Mouse (Mus musculus): ENCODE measurements at regions not wholly inside any gene's neighbourhood (a gene's known extent, or its start where the extent isn't known, plus 50 kb on each side); places are given as distances from the start of the nearest gene placed in this dataset.

DNA sequence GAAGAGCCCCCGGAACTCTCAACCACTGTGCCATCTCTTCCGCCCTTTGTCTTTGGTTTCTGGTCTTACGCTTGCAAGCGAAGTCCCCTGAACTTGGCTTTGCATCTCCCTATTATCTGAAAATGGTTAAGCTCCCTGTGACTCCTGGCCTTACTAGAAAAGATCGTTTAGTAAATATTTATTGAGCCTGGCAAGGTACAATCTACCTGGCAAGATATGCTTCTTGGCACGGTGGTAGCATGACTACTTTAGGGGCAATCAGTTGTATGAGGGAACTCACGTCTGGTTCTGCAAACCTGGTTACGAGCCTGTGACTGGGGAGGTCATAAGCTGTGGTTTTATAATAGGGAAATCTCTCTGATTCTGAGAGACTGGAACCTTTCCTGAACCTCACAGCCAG is 103.4 kb upstream of the Hnrnpa3 start:
- DNase-seq (ENCODE audit: low spot score in 2 of 2), result no peak

- no peak for DNase-seq (ENCODE audit: low spot score in 2 of 2)
Measured at GRCm38 (mm10) chr2:75556744-75557143, 102.3 kb upstream of the Hnrnpa3 start.

DNA sequence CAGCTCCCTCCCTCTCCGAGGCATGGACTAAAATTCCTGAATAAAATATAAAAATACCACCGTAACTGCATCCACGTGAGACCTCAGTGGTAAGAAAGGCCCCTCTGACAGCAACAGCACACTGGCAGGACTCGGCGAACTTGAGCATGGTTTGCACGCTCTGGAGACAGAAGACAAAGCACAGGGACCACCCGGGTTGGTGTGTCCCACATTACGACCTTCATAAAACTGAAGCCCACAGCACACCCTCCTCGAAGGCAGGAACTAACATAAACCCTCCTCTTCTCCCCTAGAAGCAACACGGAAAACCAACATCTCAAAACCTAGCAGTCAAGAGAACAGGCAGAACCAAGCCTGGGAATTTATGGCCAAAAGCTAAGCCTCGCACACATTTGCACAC is 101.7 kb upstream of the Hnrnpa3 start:
- DNase-seq (ENCODE audit: low spot score in 2 of 2), result no peak

GRCm38 (mm10) chr2:75559920-75560319 is 99.1 kb upstream of the Hnrnpa3 start:
- no peak for DNase-seq (ENCODE audit: low spot score in 2 of 2)

GRCm38 (mm10) chr2:75563253-75563913 is 95.7 kb upstream of the Hnrnpa3 start:
- DNase-seq (ENCODE audit: low spot score in 2 of 2), result no peak

DNA sequence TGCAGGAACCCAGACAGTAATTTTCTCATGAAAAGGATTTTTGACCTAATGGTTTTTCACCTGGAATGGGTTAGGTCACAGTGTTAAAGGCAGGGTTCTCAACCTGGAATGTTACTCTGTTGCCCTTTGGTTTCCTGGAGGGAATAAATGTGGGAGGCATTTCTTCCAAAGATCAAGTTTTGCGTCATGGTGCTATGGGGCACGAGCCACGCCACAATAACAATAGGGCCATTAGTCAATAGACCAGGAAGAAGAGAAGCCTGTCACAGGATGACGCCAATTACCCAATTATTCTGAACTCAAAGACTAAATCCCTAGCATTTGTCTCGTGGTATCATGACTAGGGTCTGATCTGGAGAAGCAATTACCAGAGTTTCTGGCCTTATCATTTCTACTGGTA is 94.3 kb upstream of the Hnrnpa3 start:
- no peak for DNase-seq (ENCODE audit: low spot score in 2 of 2)

GRCm38 (mm10) chr2:75567131-75567530 is 91.9 kb upstream of the Hnrnpa3 start:
- no peak for DNase-seq (ENCODE audit: low spot score in 2 of 2)

DNA sequence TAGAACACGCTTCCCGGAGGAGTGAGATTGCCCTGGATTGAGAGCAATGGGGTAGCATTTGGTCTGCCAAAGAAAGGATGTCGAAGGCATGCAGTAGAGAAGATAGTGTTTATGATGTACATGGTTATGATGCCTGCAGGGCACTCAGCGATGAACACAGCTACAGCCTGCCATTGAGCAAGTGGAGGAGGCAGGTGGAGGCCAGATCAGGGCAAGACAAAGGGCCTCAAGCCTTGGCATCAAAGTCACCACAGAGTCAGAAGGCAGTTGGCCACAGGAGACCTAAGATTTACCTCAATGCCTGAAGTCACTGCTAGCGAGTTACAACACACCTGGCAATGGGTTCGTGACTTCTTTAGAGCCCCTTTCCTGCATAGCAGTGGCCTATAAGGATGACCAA is 89.3 kb upstream of the Hnrnpa3 start:
- DNase-seq (ENCODE audit: low spot score in 2 of 2), result no peak

GRCm38 (mm10) chr2:75570246-75570645 is 88.8 kb upstream of the Hnrnpa3 start:
- peak in 1 of 2 experiments; percentile 18 for DNase-seq (ENCODE audit: low spot score in 2 of 2)

DNA sequence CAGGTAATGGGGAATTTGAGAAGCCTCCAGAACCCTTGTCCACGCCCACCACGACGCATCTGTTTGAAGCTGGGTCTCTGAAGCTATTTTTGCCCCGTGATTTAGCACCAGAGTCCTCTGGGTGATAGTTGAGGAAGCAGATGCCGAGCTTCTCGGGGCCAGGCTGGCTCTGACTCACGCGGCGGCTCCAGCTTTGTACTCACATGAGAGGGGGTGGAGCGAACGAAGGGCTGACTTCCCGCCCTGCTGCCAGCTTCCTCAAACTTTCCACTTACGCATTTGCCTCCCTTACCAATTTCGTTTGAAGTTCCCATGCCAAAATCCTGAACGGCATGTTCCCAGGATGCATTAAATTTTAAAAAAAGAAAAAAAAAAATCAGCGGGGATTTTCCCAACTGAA is 74.1 kb upstream of the Hnrnpa3 start:
- peak; percentile 79 to 81 for DNase-seq (ENCODE audit: low spot score in 2 of 2)

DNA sequence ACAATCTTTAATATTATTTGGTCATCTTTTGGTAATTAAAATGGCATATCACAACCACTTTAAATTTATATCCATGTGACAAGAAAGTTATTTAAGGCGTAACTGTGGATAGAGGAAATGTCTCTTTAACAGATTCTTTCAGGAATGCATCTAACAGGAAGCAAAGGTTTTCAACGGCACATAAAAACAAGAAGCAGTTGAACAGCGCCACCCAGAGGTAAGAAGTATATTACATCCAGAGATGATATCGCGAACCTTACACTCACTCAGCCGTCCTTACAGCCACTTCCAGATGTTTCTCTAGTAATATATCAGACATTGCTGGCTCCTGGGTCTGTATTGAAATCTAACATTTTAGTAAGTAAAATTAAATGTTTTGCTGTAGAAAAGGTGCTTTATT is 70.5 kb upstream of the Hnrnpa3 start:
- DNase-seq (ENCODE audit: low spot score in 2 of 2), result peak; percentile 40 to 68

GRCm38 (mm10) chr2:75589452-75589851 is 69.6 kb upstream of the Hnrnpa3 start:
- DNase-seq (ENCODE audit: low spot score in 2 of 2), result no peak

DNA sequence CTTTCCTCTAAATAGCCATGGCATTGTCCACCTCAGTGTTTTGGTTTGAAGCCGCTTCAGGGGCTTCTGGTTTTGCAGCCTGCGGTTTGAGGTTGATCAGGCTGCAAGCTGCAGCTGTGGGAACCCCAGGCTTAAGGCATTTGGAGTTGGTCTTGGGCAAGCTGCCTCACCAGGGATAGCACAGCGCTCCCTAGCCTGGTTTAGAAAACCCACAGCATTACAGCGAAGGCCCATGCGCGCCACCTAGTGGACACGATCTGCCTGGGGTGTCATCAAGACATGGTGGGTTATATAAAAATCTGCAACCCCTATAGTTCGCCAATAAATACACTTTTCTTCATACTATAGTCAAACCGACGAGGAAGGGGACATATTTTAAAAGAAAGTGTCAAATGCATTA is 68.9 kb upstream of the Hnrnpa3 start:
- DNase-seq (ENCODE audit: low spot score in 2 of 2), result peak; percentile 88 to 91

DNA sequence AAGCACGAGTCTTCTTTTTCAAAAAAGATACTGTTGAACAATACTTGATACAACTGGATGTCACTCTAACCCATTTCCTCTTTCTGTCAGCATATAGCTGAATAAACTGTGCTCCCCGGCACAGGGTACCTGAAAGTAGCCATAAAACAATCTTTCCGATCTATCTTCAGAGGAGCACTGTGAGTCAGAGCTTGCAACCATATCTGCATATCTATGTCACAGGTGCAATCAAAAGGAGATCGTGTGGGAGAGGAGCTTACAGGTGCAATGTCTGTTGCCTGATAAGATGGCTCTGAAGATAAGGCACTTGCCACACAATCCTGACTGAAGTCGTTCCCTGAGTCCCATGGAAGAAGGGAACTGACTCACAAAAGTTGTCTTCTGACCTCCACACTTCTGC is 58.5 kb upstream of the Hnrnpa3 start:
- DNase-seq (ENCODE audit: low spot score in 2 of 2), result no peak

GRCm38 (mm10) chr2:75603175-75603871 is 55.7 kb upstream of the Hnrnpa3 start:
- DNase-seq (ENCODE audit: low spot score in 2 of 2), result no peak

GRCm38 (mm10) chr2:75605634-75606033 is 53.4 kb upstream of the Hnrnpa3 start:
- peak; percentile 47 to 55 for DNase-seq (ENCODE audit: low spot score in 2 of 2)

- DNase-seq (ENCODE audit: low spot score in 2 of 2), result no peak
Measured at GRCm38 (mm10) chr2:75607010-75607915, 51.8 kb upstream of the Hnrnpa3 start.

GRCm38 (mm10) chr2:75607958-75608357 is 51.1 kb upstream of the Hnrnpa3 start:
- DNase-seq (ENCODE audit: low spot score in 2 of 2), result no peak

DNA sequence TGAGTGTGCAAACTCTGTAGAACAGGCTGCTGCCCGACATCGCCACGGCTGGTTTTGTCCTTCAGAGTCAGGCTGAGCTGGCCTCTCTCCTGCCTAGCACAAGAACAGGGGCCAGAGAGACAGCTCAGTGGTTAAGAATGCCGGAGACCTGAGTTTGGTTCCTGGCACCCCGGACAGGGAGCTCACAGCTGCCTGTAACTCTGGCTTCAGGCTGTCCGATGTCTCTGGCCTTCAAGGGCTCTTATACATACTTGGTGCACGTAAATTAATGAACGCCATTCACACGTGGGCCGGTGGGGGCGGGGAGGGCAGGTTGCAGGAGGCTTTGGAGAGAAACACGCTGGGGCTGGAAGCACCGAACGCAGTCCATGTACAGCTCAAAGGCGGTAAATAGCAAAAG is 50.6 kb upstream of the Hnrnpa3 start:
- peak; percentile 38 to 42 for DNase-seq (ENCODE audit: low spot score in 2 of 2)

DNA sequence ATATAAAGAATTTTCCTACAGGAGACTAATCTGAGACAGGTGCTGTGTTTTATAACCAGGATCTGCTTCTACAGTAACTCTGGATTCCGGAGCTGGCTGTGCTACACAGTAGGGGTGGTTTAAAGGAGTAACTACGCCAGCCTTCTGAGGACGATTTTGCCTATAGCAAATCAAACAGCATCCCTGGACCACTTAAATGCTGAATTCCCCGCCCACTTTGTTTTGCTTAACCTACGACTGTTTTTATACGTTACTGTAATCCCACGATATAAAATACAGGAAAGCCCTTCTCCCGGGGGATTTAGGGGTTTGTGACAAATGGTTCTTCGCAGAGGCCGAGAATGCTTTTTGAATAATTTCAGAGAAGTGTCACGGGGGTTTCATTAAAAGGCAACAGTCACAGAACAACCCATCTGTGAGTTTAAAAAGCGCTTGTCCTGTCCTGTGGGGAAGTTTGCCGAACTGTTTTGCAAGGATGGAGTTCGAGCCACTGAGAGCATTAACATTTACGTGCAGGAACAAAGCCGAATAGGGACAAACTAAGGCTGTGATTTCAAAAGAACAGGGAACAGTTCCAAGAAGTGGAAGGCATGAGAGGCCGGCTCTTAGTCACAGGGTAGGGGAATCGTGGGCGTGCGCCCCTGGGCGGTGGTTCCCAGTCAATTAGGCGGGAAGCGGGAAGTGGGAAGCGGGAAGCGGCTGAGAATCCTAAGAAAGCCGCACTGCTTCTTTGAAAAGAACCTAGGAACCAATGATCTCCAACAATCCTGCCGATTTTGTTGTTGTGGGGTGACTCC is 49.7 kb upstream of the Hnrnpa3 start:
- peak; percentile 37 to 40 for DNase-seq (ENCODE audit: low spot score in 2 of 2)
